Mouse (Mus musculus): ENCODE data around the gene Gm28230.

The Gm28230 gene

GRCm38 (mm10) chr2:74726551-74726950 is at the start of gene Gm28230:
Gene Gm28230, plus strand, starts transcription at chr2:74726728.
- DNase-seq, result no peak

- DNase-seq, result no peak
Measured at GRCm38 (mm10) chr2:74677106-74677505, 49.4 kb upstream of the Gm28230 start.

- DNase-seq, result no peak
Measured at GRCm38 (mm10) chr2:74678891-74679595, 47.5 kb upstream of the Gm28230 start, which contains the start of gene Hoxd11. Gene Hoxd11, plus strand, starts transcription at chr2:74679557.

- DNase-seq, result no peak
Measured at GRCm38 (mm10) chr2:74679596-74679971, 46.9 kb upstream of the Gm28230 start.

GRCm38 (mm10) chr2:74679980-74680379 is 46.5 kb upstream of the Gm28230 start:
- no peak for DNase-seq

- DNase-seq, result no peak
Measured at GRCm38 (mm10) chr2:74680561-74681398, 45.7 kb upstream of the Gm28230 start.

- DNase-seq, result no peak
Measured at GRCm38 (mm10) chr2:74681594-74682531, 44.7 kb upstream of the Gm28230 start.

- DNase-seq, result no peak
Measured at GRCm38 (mm10) chr2:74682796-74683195, 43.7 kb upstream of the Gm28230 start.

- DNase-seq, result no peak
Measured at GRCm38 (mm10) chr2:74683471-74683951, 43.0 kb upstream of the Gm28230 start.

GRCm38 (mm10) chr2:74684106-74684505 is 42.4 kb upstream of the Gm28230 start:
- DNase-seq, result no peak

- no peak for DNase-seq
Measured at GRCm38 (mm10) chr2:74685059-74685603, 41.4 kb upstream of the Gm28230 start.

- DNase-seq, result peak; percentile 19
Measured at GRCm38 (mm10) chr2:74686301-74686987, 40.1 kb upstream of the Gm28230 start.

- no peak for DNase-seq
Measured at GRCm38 (mm10) chr2:74686988-74687697, 39.4 kb upstream of the Gm28230 start.

- DNase-seq, result no peak
Measured at GRCm38 (mm10) chr2:74687698-74688555, 38.6 kb upstream of the Gm28230 start.

GRCm38 (mm10) chr2:74688795-74689573 is 37.5 kb upstream of the Gm28230 start:
- no peak for DNase-seq

- peak; percentile 19 for DNase-seq
Measured at GRCm38 (mm10) chr2:74689574-74690337, 36.8 kb upstream of the Gm28230 start.

GRCm38 (mm10) chr2:74690338-74690716 is 36.2 kb upstream of the Gm28230 start:
- DNase-seq, result no peak
